Mouse (Mus musculus) gastrocnemius, postnatal 14 days (tissue): ENCODE data around the gene Gm20388. TPM values are rescaled to one million over a fixed set of nuclear protein-coding genes. Genes with fewer than 3 reads are reported as not detected.

Experiments used
- DNase-seq: peaks from one replicate; pipeline ENCODE4 v3.0.0; 2021; ENCODE audit warnings: mixed read lengths
- intact Hi-C: fragments of 180-260 bp; cut with DNase I; formaldehyde crosslinking; loops from one replicate; pipeline ENCODE4 v1.15.1; 2025; ENCODE audit warnings: low total_unique reads
- total RNA-seq, 2 experiments: library from RNA; stranded (reverse); gene quantifications; 2 replicates each; pipeline ENCODE4 v1.2.3; 2021

Gm20388 gene
- total RNA-seq, 2 experiments from 2014 or later = 5.6 to 6.0 TPM

DNA sequence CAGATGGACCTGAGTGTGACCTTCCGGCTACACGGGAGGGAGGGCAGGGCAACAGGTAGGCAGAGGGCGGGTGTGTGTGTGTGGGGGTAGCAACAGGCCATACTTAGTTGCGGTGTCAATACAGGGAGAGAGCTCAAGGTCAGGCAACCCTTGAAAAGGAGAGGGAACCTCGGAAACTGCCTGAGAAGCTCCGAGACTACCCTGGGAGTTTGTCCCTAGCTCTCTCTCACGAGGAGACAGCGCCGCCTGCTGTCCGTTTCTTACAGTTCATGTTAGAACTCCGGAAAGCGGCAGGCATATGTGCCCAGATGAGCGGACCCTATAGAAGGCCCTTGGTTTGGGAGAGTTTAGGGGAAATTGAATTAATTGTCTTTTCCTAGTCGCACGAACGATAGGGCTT is 1182.0 kb downstream of the Gm20388 start:
- intact Hi-C loops = loop anchor here (10.0 kb wide), 1 partner anchor 418 kb away; no protein-coding TSS in a partner anchor
- DNase-seq = peak; percentile 82

DNA sequence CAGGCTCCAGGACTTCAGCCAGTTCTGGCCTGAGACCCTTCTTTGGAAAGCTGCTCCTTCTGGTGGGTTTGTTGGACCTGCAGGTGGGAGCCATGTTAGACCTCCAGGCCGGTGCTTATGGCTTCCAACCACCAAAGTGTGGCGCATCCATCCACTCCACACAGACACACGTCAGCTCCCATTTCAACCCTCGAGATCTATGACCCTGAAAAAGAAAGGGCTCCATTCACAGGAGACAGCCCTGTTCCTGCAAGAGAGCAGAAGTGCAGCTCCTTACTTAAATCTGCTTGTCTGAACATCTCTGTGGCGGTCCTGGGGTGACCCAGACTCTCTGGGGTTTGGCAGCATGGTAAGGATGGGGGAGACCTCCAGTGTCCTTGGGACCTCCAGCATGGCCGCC is 1182.9 kb downstream of the Gm20388 start:
- no peak for DNase-seq
- intact Hi-C loops = loop anchor here (10.0 kb wide), 1 partner anchor 419 kb away; no protein-coding TSS in a partner anchor

GRCm38 (mm10) chr8:121104049-121104818 is 1193.6 kb downstream of the Gm20388 start:
- intact Hi-C loops = no loop called here
- peak; percentile 78 for DNase-seq

- peak; percentile 99 for DNase-seq
- intact Hi-C loops = no loop called here
These were observed 1197.3 kb downstream of the Gm20388 start, which contains the start of gene Mthfsd for GRCm38 (mm10) chr8:121107668-121108656. Gene Mthfsd, minus strand, starts transcription at chr8:121108392.

GRCm38 (mm10) chr8:121108657-121109056 is 1198.0 kb downstream of the Gm20388 start:
- no peak for DNase-seq
- intact Hi-C loops = no loop called here

GRCm38 (mm10) chr8:121111145-121111907 is 1200.7 kb downstream of the Gm20388 start:
- intact Hi-C loops = loop anchor here (10.0 kb wide), 1 partner anchor 103 kb away; no protein-coding TSS in a partner anchor
- no peak for DNase-seq

- intact Hi-C loops = loop anchor here (1.0 to 10.0 kb wide), 2 partner anchors 102 to 400 kb away; no protein-coding TSS in a partner anchor
- peak; percentile 90 for DNase-seq
These were observed 1202.6 kb downstream of the Gm20388 start for GRCm38 (mm10) chr8:121113261-121113660.

DNA sequence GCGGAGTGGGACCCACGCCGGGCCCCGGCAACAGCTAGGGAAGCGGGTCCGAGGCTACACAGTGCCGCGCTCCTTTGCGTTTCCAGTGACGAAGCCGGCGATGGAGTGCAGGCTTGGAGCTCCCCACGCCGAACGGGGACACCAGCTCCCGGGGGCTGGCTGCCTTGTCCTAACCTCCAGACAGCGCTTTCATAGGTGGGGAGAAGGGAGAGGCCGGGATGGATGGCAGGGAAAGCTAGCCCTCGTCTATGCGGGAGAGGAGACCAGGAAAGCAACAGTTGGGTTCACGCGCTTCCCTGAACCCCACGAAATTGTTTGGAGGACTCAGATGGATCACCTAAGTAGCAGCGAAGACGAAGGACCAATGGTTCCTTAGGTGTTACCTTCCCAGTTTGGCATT is 1204.5 kb downstream of the Gm20388 start:
- no peak for DNase-seq
- intact Hi-C loops = loop anchor here (10.0 kb wide), 1 partner anchor 100 kb away; no protein-coding TSS in a partner anchor

DNA sequence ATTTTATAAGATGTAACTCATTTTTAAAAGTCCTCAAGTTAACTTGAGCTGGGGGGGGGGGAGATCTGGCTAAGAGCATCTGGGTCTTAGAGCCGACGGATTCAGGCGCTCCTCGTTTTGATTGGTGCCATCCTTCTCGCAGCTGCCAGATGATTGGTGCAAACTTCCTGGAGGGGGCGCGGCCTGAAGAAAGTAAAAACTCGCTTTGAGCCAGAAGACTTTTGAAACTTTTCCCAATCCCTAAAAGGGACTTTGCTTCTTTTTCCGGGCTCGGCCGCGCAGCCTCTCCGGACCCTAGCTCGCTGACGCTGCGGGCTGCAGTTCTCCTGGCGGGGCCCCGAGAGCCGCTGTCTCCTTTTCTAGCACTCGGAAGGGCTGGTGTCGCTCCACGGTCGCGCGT is 1205.3 kb downstream of the Gm20388 start, which contains the start of gene Foxc2:
Gene Foxc2, plus strand, starts transcription at position 224 of the 400 bp plus-strand sequence.
- intact Hi-C loops = loop anchor here (10.0 kb wide), 1 partner anchor 99 kb away; no protein-coding TSS in a partner anchor
- DNase-seq = peak; percentile 84

- intact Hi-C loops = loop anchor here (10.0 kb wide), 1 partner anchor 98 kb away; no protein-coding TSS in a partner anchor
- no peak for DNase-seq
These were observed 1206.0 kb downstream of the Gm20388 start for GRCm38 (mm10) chr8:121116591-121117185.

DNA sequence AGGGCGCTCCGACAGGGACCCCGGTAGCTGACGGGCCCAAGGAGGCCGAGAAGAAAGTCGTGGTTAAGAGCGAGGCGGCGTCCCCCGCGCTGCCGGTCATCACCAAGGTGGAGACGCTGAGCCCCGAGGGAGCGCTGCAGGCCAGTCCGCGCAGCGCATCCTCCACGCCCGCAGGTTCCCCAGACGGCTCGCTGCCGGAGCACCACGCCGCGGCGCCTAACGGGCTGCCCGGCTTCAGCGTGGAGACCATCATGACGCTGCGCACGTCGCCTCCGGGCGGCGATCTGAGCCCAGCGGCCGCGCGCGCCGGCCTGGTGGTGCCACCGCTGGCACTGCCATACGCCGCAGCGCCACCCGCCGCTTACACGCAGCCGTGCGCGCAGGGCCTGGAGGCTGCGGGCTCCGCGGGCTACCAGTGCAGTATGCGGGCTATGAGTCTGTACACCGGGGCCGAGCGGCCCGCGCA is 1206.6 kb downstream of the Gm20388 start:
- intact Hi-C loops = loop anchor here (10.0 kb wide), 1 partner anchor 98 kb away; no protein-coding TSS in a partner anchor

GRCm38 (mm10) chr8:121117906-121118305 is 1207.3 kb downstream of the Gm20388 start:
- intact Hi-C loops = loop anchor here (10.0 kb wide), 1 partner anchor 97 kb away; no protein-coding TSS in a partner anchor
- DNase-seq = no peak

More for the DNA sequence above, 1206.6 kb downstream of the Gm20388 start:
- no peak for DNase-seq

DNA sequence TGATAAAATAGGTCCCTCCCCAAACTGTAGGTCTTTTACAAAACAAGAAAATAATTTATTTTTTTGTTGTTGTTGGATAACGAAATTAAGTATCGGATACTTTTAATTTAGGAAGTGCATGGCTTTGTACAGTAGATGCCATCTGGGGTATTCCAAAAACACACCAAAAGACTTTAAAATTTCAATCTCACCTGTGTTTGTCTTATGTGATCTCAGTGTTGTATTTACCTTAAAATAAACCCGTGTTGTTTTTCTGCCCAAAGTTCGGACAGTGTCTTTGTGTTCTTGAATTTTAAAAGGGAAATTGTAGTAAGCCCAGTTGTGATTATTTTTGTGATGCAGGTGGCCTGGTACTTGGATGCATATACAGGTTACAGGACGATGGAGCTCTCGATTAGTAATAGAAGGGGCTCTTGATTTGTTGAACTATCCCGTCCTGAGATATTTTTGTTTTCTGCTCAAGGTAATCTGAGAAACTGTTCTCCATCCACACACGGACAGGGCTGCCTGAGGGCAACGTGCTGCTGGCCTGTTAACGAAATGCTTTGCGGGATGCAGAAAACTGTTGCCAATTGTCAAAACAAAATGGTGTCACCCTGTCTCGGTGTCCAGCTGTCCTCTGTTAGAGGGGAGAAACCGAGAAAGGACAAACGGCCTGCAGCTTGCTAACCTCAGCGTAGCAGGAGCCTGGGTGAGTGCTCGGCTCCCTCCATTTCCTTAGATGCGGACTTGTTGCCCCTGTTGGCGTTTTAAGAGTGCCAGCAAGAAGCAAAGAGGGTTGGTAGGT is 1208.2 kb downstream of the Gm20388 start:
- intact Hi-C loops = loop anchor here (10.0 kb wide), 1 partner anchor 96 kb away; no protein-coding TSS in a partner anchor
- no peak for DNase-seq

GRCm38 (mm10) chr8:121119635-121120455 is 1209.2 kb downstream of the Gm20388 start:
- DNase-seq = no peak
- intact Hi-C loops = loop anchor here (10.0 kb wide), 1 partner anchor 95 kb away; no protein-coding TSS in a partner anchor

DNA sequence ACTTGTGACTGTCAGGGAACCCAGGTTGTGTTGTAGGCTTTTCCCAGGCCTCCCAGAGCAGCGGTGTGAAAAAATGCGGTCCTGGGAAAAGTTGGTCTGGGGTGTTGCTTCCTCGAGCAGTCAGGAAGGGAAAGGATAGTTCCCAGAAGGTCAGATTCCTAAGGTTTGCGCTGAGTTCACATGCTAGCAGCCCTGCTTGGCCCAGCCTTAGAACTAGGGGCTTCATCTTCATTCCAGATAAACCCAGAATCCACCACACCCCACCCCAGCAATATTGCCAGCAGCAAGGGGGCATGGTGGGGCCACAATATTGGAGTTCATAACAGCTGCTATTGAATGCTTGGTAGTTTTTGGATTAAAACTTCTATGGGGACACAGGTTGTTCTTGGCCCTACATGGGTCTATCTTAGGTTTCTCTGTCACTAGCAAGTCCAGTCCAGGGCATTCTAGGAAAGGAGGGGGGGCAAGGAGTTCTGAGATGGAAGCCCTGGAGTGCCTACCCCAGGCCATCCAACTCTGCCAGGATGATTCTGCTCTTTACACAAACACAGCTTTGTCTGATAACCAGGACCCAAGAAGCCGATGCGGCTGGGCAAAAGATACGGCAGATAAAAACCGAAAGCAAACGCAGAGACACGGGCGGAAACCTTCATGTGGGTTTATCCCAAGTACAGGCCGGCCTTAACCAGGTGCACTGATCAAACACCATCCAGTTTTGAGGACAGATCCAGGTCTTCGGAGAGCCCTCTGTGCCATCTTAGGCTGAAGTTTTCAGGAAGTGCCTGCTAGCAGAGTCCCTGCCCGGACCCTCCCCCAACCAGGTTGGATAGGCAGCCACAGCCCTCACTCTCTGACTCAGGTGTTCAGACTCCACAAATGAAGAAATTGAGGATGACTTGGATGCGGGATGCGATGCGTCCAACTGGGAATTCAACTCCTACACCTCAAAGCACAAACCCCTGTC is 1210.1 kb downstream of the Gm20388 start:
- intact Hi-C loops = no loop called here
- no peak for DNase-seq
